Comparison of ENCODE assay signal across 16 mouse cellular contexts in genomic region chr2:166893036-166893435, GRCm38 (mm10).
"Had no signal": no experiment of that assay in that cellular context is flagged by ENCODE, and none has a peak within 500 bp of the region (broad histone marks: within the 10 kb centered on the region; RNA-seq: fewer than 3 reads in every experiment).

No protein-coding gene starts in this region.

- H3K9ac ChIP-seq: neural tube, embryonic 13.5 days; neural tube, embryonic 15.5 days; stomach, embryonic 15.5 days had no signal

- H3K27ac ChIP-seq: neural tube, embryonic 13.5 days; neural tube, embryonic 15.5 days; stomach, embryonic 15.5 days; stomach, postnatal 0 days had no signal

- H3K9me3 ChIP-seq: neural tube, embryonic 13.5 days; neural tube, embryonic 15.5 days; stomach, embryonic 15.5 days had no signal

- H3K4me1 ChIP-seq: neural tube, embryonic 13.5 days; neural tube, embryonic 15.5 days; stomach, embryonic 15.5 days had no signal

- H3K27me3 ChIP-seq: neural tube, embryonic 13.5 days; neural tube, embryonic 15.5 days; stomach, embryonic 15.5 days had no signal

- DNase-seq: retina, postnatal 1 day; right cerebral cortex, adult 18-20 months; right cerebral cortex, postnatal 14 days; right cerebral cortex, postnatal 25 days; right cerebral cortex, postnatal 4 days; spleen, adult 18-20 months; thymus, adult 18-20 months; thymus, adult 2 months; thymus, postnatal 14 days; thymus, postnatal 25 days; thymus, postnatal 36 days; thymus, postnatal 4 days had no signal

- H3K4me3 ChIP-seq: neural tube, embryonic 13.5 days; neural tube, embryonic 15.5 days; stomach, embryonic 15.5 days had no signal

- H3K4me2 ChIP-seq: neural tube, embryonic 13.5 days; neural tube, embryonic 15.5 days; stomach, embryonic 15.5 days had no signal
